Mouse (Mus musculus) ES-E14 (cell line): ENCODE measurements around the gene Mapk8ip3. TPM values are rescaled to one million over a fixed set of nuclear protein-coding genes. Genes with fewer than 3 reads are reported as not detected.
A peak's percentile ranks its signal among the peaks of the same experiment; 100 is the strongest.

Experiments used
- DNase-seq: peaks from one replicate; pipeline ENCODE4 v3.0.0-alpha.2; 2013; ENCODE audit warnings: low read depth, low spot score
- H3K27ac ChIP-seq: 2 replicates; pipeline ENCODE4 v1.5.1; 2012; ENCODE audit warnings: low read depth, mild to moderate bottlenecking, low read length, moderate library complexity, mixed read lengths; ENCODE audit not compliant: poor library complexity, insufficient read depth, severe bottlenecking
- H3K36me3 ChIP-seq: 2 replicates; pipeline ENCODE4 v1.6.1; 2012; ENCODE audit warnings: mild to moderate bottlenecking, low read length, moderate library complexity, mixed read lengths; ENCODE audit not compliant: control insufficient read depth, poor library complexity, insufficient read depth, severe bottlenecking
- H3K4me1 ChIP-seq, 2 experiments: fragments of 150-350 bp in 1 of 2; sonication (generic) in 1 of 2; 2 replicates each; pipeline ENCODE4 v1.6.1; 2012; ENCODE audit warnings: low read length in 2 of 2, mild to moderate bottlenecking in 1 of 2, mixed read lengths in 1 of 2; ENCODE audit not compliant: control insufficient read depth in 2 of 2, insufficient read depth in 2 of 2, poor library complexity in 1 of 2
- H3K4me3 ChIP-seq, 2 experiments: fragments of 150-350 bp in 1 of 2; sonication (generic) in 1 of 2; 2 replicates each; pipeline ENCODE4 v1.5.1; 2012; ENCODE audit warnings: low read length in 2 of 2, low read depth in 1 of 2, mild to moderate bottlenecking in 1 of 2, mixed read lengths in 1 of 2; ENCODE audit not compliant: insufficient read depth in 1 of 2, poor library complexity in 1 of 2, severe bottlenecking in 1 of 2
- H3K9ac ChIP-seq: 2 replicates; pipeline ENCODE4 v1.6.1; 2012; ENCODE audit warnings: low read depth, mild to moderate bottlenecking, low read length, mixed read lengths; ENCODE audit not compliant: poor library complexity, insufficient read depth, severe bottlenecking
- H3K9me3 ChIP-seq: fragments of 150-350 bp; sonication (generic); 2 replicates; pipeline ENCODE4 v1.6.1; 2012; ENCODE audit warnings: low read depth, mild to moderate bottlenecking, low read length; ENCODE audit not compliant: control insufficient read depth, insufficient read depth
- CHD2 ChIP-seq: IDR thresholded peaks from 2 replicates; pipeline ENCODE4 v1.6.1; 2014; ENCODE audit warnings: mild to moderate bottlenecking, low read depth, low read length, inconsistent platforms
- HCFC1 ChIP-seq: IDR thresholded peaks from 2 replicates; pipeline ENCODE4 v1.6.1; 2012; ENCODE audit warnings: low read length, inconsistent platforms, borderline replicate concordance; ENCODE audit not compliant: insufficient read depth
- MAFK ChIP-seq: IDR thresholded peaks from 2 replicates; pipeline ENCODE4 v1.6.1; 2014; ENCODE audit warnings: mild to moderate bottlenecking, low read depth, low read length, inconsistent platforms; ENCODE audit not compliant: insufficient read depth
- ZC3H11A ChIP-seq: IDR thresholded peaks from 2 replicates; pipeline ENCODE4 v1.6.1; 2012; ENCODE audit warnings: low read depth, mild to moderate bottlenecking, inconsistent platforms, low read length, borderline replicate concordance
- ZNF384 ChIP-seq: IDR thresholded peaks from 2 replicates; pipeline ENCODE4 v1.6.1; 2012; ENCODE audit warnings: low read depth, low read length, inconsistent platforms
- in situ Hi-C, 2 experiments: fragments of 600-800 bp; cut with MboI; formaldehyde crosslinking; loops; one replicate each; pipeline ENCODE4 v1.15.1; 2025; ENCODE audit warnings: low sequenced_read_pairs in 2 of 2, inconsistent platforms in 1 of 2; ENCODE audit not compliant: unreplicated experiment in 2 of 2
- total RNA-seq: library from RNA; depleted of rRNA; stranded (reverse); fragments of 300-350 nt; gene quantifications from 2 replicates; pipeline ENCODE4 v1.2.3, GENCODE M21; 2012

Gene Mapk8ip3
- total RNA-seq, 1 experiment: 55.7 TPM

GRCm38 (mm10) chr17:24873695-24874404 lies 62.9 kb downstream of the Mapk8ip3 start:
- Histone ChIP-seq H3K9ac (no peak overlapping the region; the same call in 1 of the 2 replicates), H3K27ac (peak overlapping the region; percentile 69; the same call in 1 of the 2 replicates), H3K4me3 (0 out of 4 replicates have a peak overlapping the region, but pooled peaks of 1 of the 2 experiments have one; percentile 0), H3K9me3 (no peaks in the 10 kb centered on the region), H3K36me3 (no peaks in the 10 kb centered on the region), H3K4me1 (peaks cover 8 to 19% of the 10 kb centered on the region in 2 experiments; a peak in 3 of 4 replicates)
- no peak for DNase-seq
- in situ Hi-C loops: no loop called here
- TF ChIP-seq CHD2: peak; percentile 78
- no peak for TF ChIP-seq MAFK
- no peak for TF ChIP-seq ZC3H11A
- TF ChIP-seq HCFC1: no peak

DNA sequence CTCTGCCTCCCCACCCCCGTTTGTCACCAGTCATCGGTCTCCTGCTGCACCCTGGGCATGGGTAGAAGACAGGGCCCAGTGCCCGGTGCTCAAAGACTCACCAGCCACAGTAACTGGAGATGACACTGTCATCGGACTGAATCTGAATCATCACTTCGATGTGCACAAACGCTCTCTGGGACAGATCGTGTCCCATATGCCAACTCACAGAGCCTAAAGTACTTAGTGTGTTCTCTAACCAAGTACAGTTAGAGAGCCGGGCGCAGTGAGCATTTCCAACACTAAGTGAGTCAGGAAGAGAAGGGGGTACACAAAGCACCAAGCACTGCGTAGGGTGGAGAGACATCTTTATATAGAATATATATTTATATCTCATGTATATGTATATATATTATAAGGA lies 68.9 kb downstream of the Mapk8ip3 start:
- peaks cover 2% of the 10 kb centered on the region; the same call in 1 of the 2 replicates for H3K36me3 ChIP-seq
- H3K27ac ChIP-seq: no peak overlapping the region
- no peak overlapping the region for H3K9ac ChIP-seq
- no peak for TF ChIP-seq CHD2
- TF ChIP-seq HCFC1: no peak
- TF ChIP-seq MAFK: no peak
- TF ChIP-seq ZC3H11A: no peak
- DNase-seq: no peak
- no peaks in the 10 kb centered on the region for H3K9me3 ChIP-seq
- peaks cover 3% of the 10 kb centered on the region in 2 experiments; a peak in 2 of 4 replicates for H3K4me1 ChIP-seq
- no peak overlapping the region for H3K4me3 ChIP-seq
- in situ Hi-C loops: no loop called here

DNA sequence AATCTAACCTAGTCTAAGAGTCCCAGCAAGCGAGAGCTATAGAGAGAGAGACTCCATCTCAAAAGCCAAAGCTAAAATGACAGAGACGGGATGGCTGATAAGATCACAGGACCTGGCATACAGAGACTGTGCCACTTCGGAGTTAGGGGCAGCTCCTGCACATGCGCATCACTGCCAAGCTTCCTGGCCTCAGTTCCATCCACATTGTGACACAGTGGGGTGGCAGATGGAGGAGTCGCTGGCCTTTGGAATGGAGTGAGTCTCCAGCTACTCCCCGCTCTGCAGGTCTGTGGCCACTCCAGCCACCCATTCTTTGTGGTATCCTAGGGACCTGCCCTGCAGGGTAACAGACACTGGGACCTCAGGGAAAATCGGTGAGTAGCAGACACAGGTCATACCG lies 71.0 kb downstream of the Mapk8ip3 start, which contains the start of gene Igfals:
Gene Igfals (plus strand): TSS at position 222 of the 400 bp plus-strand sequence.
- H3K4me1 ChIP-seq: no peaks in the 10 kb centered on the region
- no peak for DNase-seq
- TF ChIP-seq CHD2 (no peak), MAFK (no peak), HCFC1 (no peak), ZNF384 (no peak), ZC3H11A (no peak)
- no peak within 1 kb of the TSS for H3K4me3 ChIP-seq
- H3K36me3 ChIP-seq: peaks cover 8% of the 10 kb centered on the region; the same call in 1 of the 2 replicates
- no peaks in the 10 kb centered on the region for H3K9me3 ChIP-seq
- in situ Hi-C loops: no loop called here
- H3K9ac ChIP-seq: no peak within 1 kb of the TSS
- no peak within 1 kb of the TSS for H3K27ac ChIP-seq

DNA sequence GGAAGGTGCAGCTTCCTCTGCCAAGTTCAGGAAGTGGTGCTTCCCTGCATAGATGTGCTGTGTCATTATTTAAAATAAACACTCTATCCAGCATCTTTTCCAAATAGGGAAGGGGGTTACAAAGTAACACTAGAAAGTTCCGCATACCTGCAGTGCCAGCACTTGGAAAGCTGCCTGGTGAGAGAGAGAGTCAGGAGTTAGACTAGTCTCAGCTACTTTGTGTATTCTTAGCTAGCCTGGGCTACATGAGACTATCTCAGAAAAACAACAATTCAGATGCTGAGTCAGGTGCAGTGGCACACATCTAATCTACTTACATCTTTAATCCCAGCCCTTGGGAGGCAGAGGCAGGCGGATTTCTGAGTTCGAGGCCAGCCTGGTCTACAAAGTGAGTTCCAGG lies 75.0 kb downstream of the Mapk8ip3 start:
- TF ChIP-seq MAFK (no peak), ZC3H11A (no peak), CHD2 (no peak), HCFC1 (no peak), ZNF384 (no peak)
- H3K36me3 ChIP-seq: peaks cover 6% of the 10 kb centered on the region; the same call in 1 of the 2 replicates
- H3K9ac ChIP-seq: no peak overlapping the region
- H3K4me3 ChIP-seq: no peak overlapping the region
- in situ Hi-C loops: no loop called here
- no peak overlapping the region for H3K27ac ChIP-seq
- H3K4me1 ChIP-seq: peaks cover 0 to 5% of the 10 kb centered on the region in 2 experiments; a peak in 1 of 4 replicates
- H3K9me3 ChIP-seq: no peaks in the 10 kb centered on the region
- DNase-seq: no peak
